Mouse (Mus musculus): ENCODE data around the gene Mpdz.

The Mpdz gene

GRCm38 (mm10) chr4:81392869-81393268 lies 49.7 kb downstream of the Mpdz start:
- CTCF ChIA-PET, result no interaction called here

- CTCF ChIA-PET, result no interaction called here
Measured at GRCm38 (mm10) chr4:81389263-81389662, 53.4 kb downstream of the Mpdz start.

- CTCF ChIA-PET, result no interaction called here
Measured at GRCm38 (mm10) chr4:81387644-81388043, 55.0 kb downstream of the Mpdz start.

- CTCF ChIA-PET, result interaction anchor here (0.5 kb wide), 1 partner anchor 88 kb away, joined by 3 read pairs; no protein-coding TSS in a partner anchor
Measured at GRCm38 (mm10) chr4:81372355-81372754, 70.3 kb downstream of the Mpdz start.

GRCm38 (mm10) chr4:81351368-81351767 lies 91.2 kb downstream of the Mpdz start:
- CTCF ChIA-PET, result no interaction called here

- CTCF ChIA-PET, result no interaction called here
Measured at GRCm38 (mm10) chr4:81348646-81349045, 94.0 kb downstream of the Mpdz start.

GRCm38 (mm10) chr4:81345141-81345540 lies 97.5 kb downstream of the Mpdz start:
- CTCF ChIA-PET, result interaction anchor here (0.5 kb wide), 1 partner anchor 1060 kb away, joined by 3 read pairs; no protein-coding TSS in a partner anchor

- CTCF ChIA-PET, result no interaction called here
Measured at GRCm38 (mm10) chr4:81333628-81333991, 109.0 kb downstream of the Mpdz start.

GRCm38 (mm10) chr4:81332901-81333627 lies 109.6 kb downstream of the Mpdz start:
- CTCF ChIA-PET, result no interaction called here

GRCm38 (mm10) chr4:81332439-81332841 lies 110.2 kb downstream of the Mpdz start:
- CTCF ChIA-PET, result no interaction called here

- CTCF ChIA-PET, result no interaction called here
Measured at GRCm38 (mm10) chr4:81327694-81328093, 114.9 kb downstream of the Mpdz start.

- CTCF ChIA-PET, result no interaction called here
Measured at GRCm38 (mm10) chr4:81323853-81324252, 118.8 kb downstream of the Mpdz start.

GRCm38 (mm10) chr4:81322232-81322631 lies 120.4 kb downstream of the Mpdz start:
- CTCF ChIA-PET, result no interaction called here

- CTCF ChIA-PET, result no interaction called here
Measured at GRCm38 (mm10) chr4:81314618-81315017, 128.0 kb downstream of the Mpdz start.

- CTCF ChIA-PET, result no interaction called here
Measured at GRCm38 (mm10) chr4:81313246-81313645, 129.4 kb downstream of the Mpdz start.

GRCm38 (mm10) chr4:81310168-81310474 lies 132.5 kb downstream of the Mpdz start:
- CTCF ChIA-PET, result no interaction called here

GRCm38 (mm10) chr4:81309473-81310167 lies 133.0 kb downstream of the Mpdz start:
- CTCF ChIA-PET, result no interaction called here

GRCm38 (mm10) chr4:81307596-81308265 lies 134.9 kb downstream of the Mpdz start:
- CTCF ChIA-PET, result no interaction called here

- CTCF ChIA-PET, result no interaction called here
Measured at GRCm38 (mm10) chr4:81302056-81302455, 140.6 kb downstream of the Mpdz start.

GRCm38 (mm10) chr4:81298384-81298783 lies 144.2 kb downstream of the Mpdz start:
- CTCF ChIA-PET, result no interaction called here

GRCm38 (mm10) chr4:81293309-81293708 lies 149.3 kb downstream of the Mpdz start:
- CTCF ChIA-PET, result no interaction called here

GRCm38 (mm10) chr4:81285564-81285963 lies 157.1 kb downstream of the Mpdz start:
- CTCF ChIA-PET, result no interaction called here

GRCm38 (mm10) chr4:81283611-81284010 lies 159.0 kb downstream of the Mpdz start:
- CTCF ChIA-PET, result no interaction called here

Data from spleen, embryonic (tissue).